Mouse (Mus musculus): Measurements from ENCODE around the gene Oas3.

DNA sequence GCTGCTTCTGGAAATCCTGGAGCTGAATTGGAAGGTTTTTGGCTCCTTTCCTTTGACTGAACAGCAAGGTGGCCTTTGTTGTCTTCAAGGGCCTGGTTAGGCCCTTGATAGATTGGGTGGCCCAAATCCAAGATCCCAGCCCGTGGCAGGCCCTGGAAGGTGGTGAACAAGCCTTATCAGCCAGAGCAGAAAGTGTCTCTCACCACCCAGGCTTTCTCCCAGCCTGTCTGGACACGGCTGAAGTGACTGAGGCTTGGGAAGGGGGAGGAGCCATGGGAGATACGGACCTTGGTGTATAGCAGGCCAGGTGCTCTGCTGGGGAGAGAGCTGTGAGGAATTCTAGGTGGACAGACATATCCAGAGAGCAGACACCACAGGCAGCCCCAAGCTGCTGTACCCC is 8.1 kb downstream of the Oas3 start:
- TF ChIP-seq CTCF (IDR thresholded peaks at IDR 0.05) (no peak), POLR2A (IDR thresholded peaks at IDR 0.05; ENCODE audit: insufficient read depth, low read depth, low read length) (no peak), EP300 (IDR thresholded peaks at IDR 0.05; ENCODE audit: insufficient read depth, low read depth, low read length) (no peak)

Data from heart, adult 2 months (tissue).